Comparison of ENCODE assay signal across 11 mouse cellular contexts in the genomic region with DNA sequence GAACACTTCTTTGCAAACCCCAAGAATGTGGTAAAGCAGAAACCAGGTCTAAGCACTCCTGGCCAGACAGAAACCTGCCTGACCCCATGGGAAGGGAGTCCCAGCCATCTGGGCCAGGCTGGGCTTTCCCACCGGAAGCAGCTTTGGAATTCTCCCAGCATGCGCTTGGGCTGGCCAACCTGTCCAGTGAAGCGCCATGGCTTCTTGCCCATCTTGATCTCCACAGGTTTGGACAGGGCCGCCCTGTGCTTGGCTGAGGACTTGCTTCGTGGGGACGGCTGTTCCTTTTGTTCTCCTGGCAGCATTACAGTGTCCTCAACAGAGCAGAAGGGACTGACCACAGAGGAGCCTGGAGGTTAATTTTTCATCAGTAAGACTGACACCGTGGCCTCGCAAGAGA. TPM values are rescaled to one million over a fixed set of nuclear protein-coding genes. Genes with fewer than 3 reads are reported as not detected.
A peak's percentile ranks its signal among the peaks of the same experiment; 100 is the strongest.
DNase-seq lines count a peak whose midpoint lies in the region.
"Had no signal": no experiment of that assay in that cellular context is flagged by ENCODE, and none has a peak within 500 bp of the region (broad histone marks: within the 10 kb centered on the region; RNA-seq: fewer than 3 reads in every experiment).

No protein-coding gene starts in this region.

- peak; percentile 4 to 12 for DNase-seq in heart, adult 18-20 months
- DNase-seq in heart, adult 8-10 months (ENCODE audit: low spot score), result no peak
- peak; percentile 78 for DNase-seq in urinary bladder, postnatal 14 days (ENCODE audit: low spot score)
- DNase-seq in urinary bladder, postnatal 25 days (ENCODE audit: low spot score), result no peak
- peak; percentile 45 to 69 for DNase-seq in heart, postnatal 10 days
- peak; percentile 75 for DNase-seq in testis, postnatal 10 days (ENCODE audit: low spot score)
- no peak for DNase-seq in ovary, postnatal 14 days (ENCODE audit: low spot score)
- no peak for DNase-seq in embryo, embryonic 10.5 days (ENCODE audit: low spot score)
- DNase-seq: midbrain, embryonic 14.5 days had no signal

- intact Hi-C loops in heart, postnatal 10 days (cut with DNase I), result loop anchor here (2.0 to 10.0 kb wide), 2 partner anchors 45 to 199 kb away; no protein-coding TSS in a partner anchor

RNA-seq across cellular contexts. Expression of a gene that starts 13.2 kb away (rescaled TPM):
- under 1 TPM; 0.62 to 0.94 TPM for total RNA-seq in heart, adult 18-20 months (2021)
- 1 to 10 TPM in 2 of 4 experiments, under 1 TPM in 2; 0.57 to 1.8 (median 1.1) TPM for total RNA-seq in heart, adult 8-10 months (2022)
- under 1 TPM; 0.87 to 0.89 TPM for total RNA-seq in heart, postnatal 10 days (2021)

RNA-seq across cellular contexts. Expression of a gene that starts 19.7 kb away (rescaled TPM):
- total RNA-seq in heart, adult 18-20 months (2021), result not detected
- total RNA-seq in heart, adult 8-10 months (2022), result not detected
- not detected for total RNA-seq in heart, postnatal 10 days (2021)
- total RNA-seq: common myeloid progenitor, adult 5-6 weeks; layer of hippocampus, postnatal 10 days had no signal

RNA-seq across cellular contexts. Expression of a gene that starts 45.2 kb away (rescaled TPM):
- 1 to 10 TPM in 1 of 2 experiments, not detected in 1; 9.8 TPM for total RNA-seq in heart, adult 18-20 months (2021)
- total RNA-seq in heart, adult 8-10 months (2022), result 10 to 100 TPM in 1 of 4 experiments, 1 to 10 TPM in 1, under 1 TPM in 1, not detected in 1; 0.46 to 10.1 (median 6.9) TPM
- 10 to 100 TPM in 1 of 2 experiments, under 1 TPM in 1; 0.48 to 14.0 TPM for total RNA-seq in heart, postnatal 10 days (2021)

Comparison
In these comparisons a context has a peak if more than half of its experiments do, and no peak if none do; other contexts are left out.
1. DNase-seq: peak in heart, adult 18-20 months (2 of 2), urinary bladder, postnatal 14 days (single experiment), heart, postnatal 10 days (2 of 2) and testis, postnatal 10 days (single experiment); none in heart, adult 8-10 months (single experiment), urinary bladder, postnatal 25 days (single experiment), ovary, postnatal 14 days (single experiment) and embryo, embryonic 10.5 days (single experiment).